Mouse (Mus musculus) limb, embryonic 14.5 days (tissue): ENCODE data around the gene Znrf1. TPM values are rescaled to one million over a fixed set of nuclear protein-coding genes. Genes with fewer than 3 reads are reported as not detected.

Experiments
- ATAC-seq: fragments of 200-750 bp; cut with Nextera tagmentation; 2 replicates; pipeline ENCODE4 v1.8.0; 2017; ENCODE audit warnings: low read depth, moderate number of reproducible peaks, moderate TSS enrichment; ENCODE audit not compliant: low FRiP score
- DNase-seq: peaks from one replicate; pipeline ENCODE4 v3.0.0-alpha.2; 2015; ENCODE audit warnings: low spot score
- H3K27ac ChIP-seq: fragments of 300-500 bp; sonication (generic); replicated peaks from 2 replicates; pipeline ENCODE4 v1.5.1; 2014; ENCODE audit warnings: low read depth, mild to moderate bottlenecking, low read length, moderate library complexity, mixed read lengths
- H3K27me3 ChIP-seq: fragments of 300-500 bp; sonication (generic); 2 replicates; pipeline ENCODE4 v1.6.1; 2014; ENCODE audit warnings: low read length, mixed read lengths; ENCODE audit not compliant: control insufficient read depth, insufficient read depth
- H3K36me3 ChIP-seq: fragments of 300-500 bp; sonication (generic); 2 replicates; pipeline ENCODE4 v1.6.1; 2014; ENCODE audit warnings: mild to moderate bottlenecking, low read length, moderate library complexity, mixed read lengths; ENCODE audit not compliant: control insufficient read depth, insufficient read depth
- H3K4me1 ChIP-seq: fragments of 300-500 bp; sonication (generic); 2 replicates; pipeline ENCODE4 v1.6.1; 2014; ENCODE audit warnings: antibody characterized with exemption, low read length, mixed read lengths; ENCODE audit not compliant: control insufficient read depth, insufficient read depth
- H3K4me2 ChIP-seq: fragments of 300-500 bp; sonication (generic); replicated peaks from 2 replicates; pipeline ENCODE4 v1.6.1; 2014; ENCODE audit warnings: low read depth, mild to moderate bottlenecking, low read length, moderate library complexity; ENCODE audit not compliant: severe bottlenecking
- H3K4me3 ChIP-seq: fragments of 300-500 bp; sonication (generic); replicated peaks from 2 replicates; pipeline ENCODE4 v1.5.1; 2014; ENCODE audit warnings: low read length
- H3K9ac ChIP-seq: fragments of 300-500 bp; sonication (generic); 2 replicates; pipeline ENCODE4 v1.6.1; 2014; ENCODE audit warnings: mild to moderate bottlenecking, low read depth, low read length, moderate library complexity; ENCODE audit not compliant: severe bottlenecking
- H3K9me3 ChIP-seq: fragments of 300-500 bp; sonication (generic); 2 replicates; pipeline ENCODE4 v1.6.1; 2016; ENCODE audit warnings: low read length; ENCODE audit not compliant: control insufficient read depth
- POLR2A ChIP-seq: fragments of 200-500 bp; IDR thresholded peaks from 2 replicates; pipeline ENCODE4 v1.8.0; 2012; ENCODE audit warnings: inconsistent platforms, mild to moderate bottlenecking, moderate library complexity, borderline replicate concordance; ENCODE audit not compliant: insufficient read depth, insufficient read length; ENCODE audit errors: extremely low read depth
- WGBS: fragments of 180-500 bp; shearing (Covaris S2); extraction: QIAGEN DNeasy Blood & Tissue Kit; methylation state at CpG from one replicate; pipeline ENCODE4 v1.1.7; 2014; 5-methylcytosine and 5-hydroxymethylcytosine counted together
- polyA plus RNA-seq, 2 experiments: library from polyadenylated mRNA; depleted of rRNA in 1 of 2; stranded (reverse) in 1 of 2; unstranded in 1 of 2; fragments of >200 nt; fragmentation: Nextera tagmentation in 1 of 2; extraction: Ambion mirVana in 1 of 2; gene quantifications; 2 replicates each; pipeline versions ENCODE4 v1.2.1 to v1.2.3; 2012 to 2014

Znrf1 gene
- polyA plus RNA-seq, 2 experiments, result 42.4 to 133 TPM

GRCm38 (mm10) chr8:111606961-111607360 lies 71.1 kb downstream of the Znrf1 start:
- H3K4me1 ChIP-seq, result no peaks in the 10 kb centered on the region
- ATAC-seq (no peak), DNase-seq (no peak)
- H3K9me3 ChIP-seq, result no peaks in the 10 kb centered on the region
- H3K4me3 ChIP-seq, result no peak overlapping the region
- no peak overlapping the region for H3K4me2 ChIP-seq
- H3K27ac ChIP-seq, result no peak overlapping the region
- H3K9ac ChIP-seq, result no peak overlapping the region
- 87% methylated on average over 9 of the region's 9 CpGs for WGBS
- TF ChIP-seq POLR2A, result no peak
- no peaks in the 10 kb centered on the region for H3K27me3 ChIP-seq
- no peaks in the 10 kb centered on the region; the same call in 1 of the 2 replicates for H3K36me3 ChIP-seq

- H3K27ac ChIP-seq, result no peak overlapping the region
- H3K4me3 ChIP-seq, result no peak overlapping the region
- no peak overlapping the region for H3K9ac ChIP-seq
- no peaks in the 10 kb centered on the region for H3K9me3 ChIP-seq
- H3K27me3 ChIP-seq, result no peaks in the 10 kb centered on the region
- DNase-seq (no peak), ATAC-seq (no peak)
- no peaks in the 10 kb centered on the region for H3K4me1 ChIP-seq
- peaks cover 4% of the 10 kb centered on the region for H3K36me3 ChIP-seq
- TF ChIP-seq POLR2A, result no peak
- no peak overlapping the region for H3K4me2 ChIP-seq
- 83% methylated on average over 7 of the region's 7 CpGs for WGBS
These were observed 71.5 kb downstream of the Znrf1 start for GRCm38 (mm10) chr8:111607414-111607813.

GRCm38 (mm10) chr8:111613181-111613580 lies 77.3 kb downstream of the Znrf1 start:
- peaks cover 4% of the 10 kb centered on the region; the same call in 1 of the 2 replicates for H3K4me1 ChIP-seq
- no peak for ATAC-seq
- WGBS, result 85% methylated on average over 5 of the region's 5 CpGs

GRCm38 (mm10) chr8:111614786-111615701 lies 79.1 kb downstream of the Znrf1 start:
- H3K4me3 ChIP-seq, result no peak overlapping the region
- 88% methylated on average over 6 of the region's 6 CpGs for WGBS
- H3K9me3 ChIP-seq, result no peaks in the 10 kb centered on the region
- peaks cover 12% of the 10 kb centered on the region for H3K36me3 ChIP-seq
- ATAC-seq, result no peak
- no peaks in the 10 kb centered on the region for H3K27me3 ChIP-seq
- TF ChIP-seq POLR2A, result no peak
- DNase-seq, result no peak
- peaks cover 6% of the 10 kb centered on the region; the same call in 1 of the 2 replicates for H3K4me1 ChIP-seq
- H3K4me2 ChIP-seq, result no peak overlapping the region
- H3K27ac ChIP-seq, result no peak overlapping the region
- no peak overlapping the region for H3K9ac ChIP-seq

More at GRCm38 (mm10) chr8:111613181-111613580, 77.3 kb downstream of the Znrf1 start:
- H3K9ac ChIP-seq, result no peak overlapping the region
- H3K36me3 ChIP-seq, result peaks cover 5% of the 10 kb centered on the region
- no peak overlapping the region for H3K27ac ChIP-seq
- H3K4me2 ChIP-seq, result no peak overlapping the region
- no peaks in the 10 kb centered on the region for H3K27me3 ChIP-seq
- H3K9me3 ChIP-seq, result no peaks in the 10 kb centered on the region
- TF ChIP-seq POLR2A, result no peak
- no peak overlapping the region for H3K4me3 ChIP-seq
- DNase-seq, result no peak

- WGBS, result 67% methylated on average over 6 of the region's 6 CpGs
- no peak for TF ChIP-seq POLR2A
- Histone ChIP-seq H3K4me1 (peaks cover 6% of the 10 kb centered on the region; the same call in 1 of the 2 replicates), H3K27me3 (no peaks in the 10 kb centered on the region), H3K4me2 (no peak overlapping the region), H3K9ac (no peak overlapping the region), H3K36me3 (peaks cover 24% of the 10 kb centered on the region), H3K27ac (0 out of 2 replicates have a peak overlapping the region, but pooled peaks have one; percentile 19), H3K4me3 (no peak overlapping the region), H3K9me3 (no peaks in the 10 kb centered on the region)
- ATAC-seq (no peak), DNase-seq (no peak)
These were observed 81.9 kb downstream of the Znrf1 start for GRCm38 (mm10) chr8:111617812-111618211.
